Comparison of ENCODE assay signal across 7 mouse cellular contexts in the genomic region with DNA sequence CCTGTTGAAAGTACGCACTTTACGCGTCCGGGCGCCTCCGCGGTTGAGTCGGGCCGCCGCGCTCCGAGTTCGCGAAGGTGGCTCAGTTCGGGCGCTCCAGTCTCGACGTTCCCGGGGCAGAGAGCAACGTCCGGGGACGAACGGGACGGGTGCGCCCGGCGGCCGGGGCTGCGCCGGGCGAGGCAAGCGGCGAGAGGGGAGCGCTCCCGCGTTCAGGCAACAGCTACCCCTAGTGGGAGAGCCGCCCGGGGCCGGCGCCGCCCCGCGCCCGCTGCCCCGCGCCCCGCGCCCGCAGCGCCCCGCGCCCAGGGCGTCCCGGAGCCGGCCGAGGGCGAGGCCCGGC. TPM values are rescaled to one million over a fixed set of nuclear protein-coding genes. Genes with fewer than 3 reads are reported as not detected.
DNase-seq lines count a peak whose midpoint lies in the region; ATAC-seq lines count a peak whose summit lies in the region.

No protein-coding gene starts in this region.

- peak; percentile 71 for DNase-seq in adrenal gland, adult 2 months
- peak; percentile 43 for DNase-seq in liver, embryonic 11.5 days (ENCODE audit: low spot score)
- DNase-seq in layer of hippocampus, adult 8-10 months (ENCODE audit: low spot score in 2 of 2) = no peak
- DNase-seq in right cerebral cortex, postnatal 4 days = no peak

- H3K4me1 ChIP-seq in embryonic facial prominence, embryonic 13.5 days = peaks cover 30% of the 10 kb centered on the region
- peaks cover 33% of the 10 kb centered on the region for H3K4me1 ChIP-seq in hindbrain, embryonic 15.5 days (replicated peaks)
- H3K4me1 ChIP-seq in liver, embryonic 11.5 days (replicated peaks; ENCODE audit: control insufficient read depth, insufficient read depth, low read length) = no peaks in the 10 kb centered on the region
- peaks cover 24% of the 10 kb centered on the region for H3K4me1 ChIP-seq in neural tube, embryonic 13.5 days (replicated peaks)

- under 1% methylated on average over 47 of the region's 58 CpGs for WGBS in embryonic facial prominence, embryonic 13.5 days
- under 1% methylated on average over 44 of the region's 58 CpGs for WGBS in hindbrain, embryonic 15.5 days
- 2% methylated on average over 53 of the region's 58 CpGs for WGBS in liver, embryonic 11.5 days
- WGBS in neural tube, embryonic 13.5 days = 2% methylated on average over 55 of the region's 58 CpGs

- H3K36me3 ChIP-seq in embryonic facial prominence, embryonic 13.5 days = no peaks in the 10 kb centered on the region
- no peaks in the 10 kb centered on the region for H3K36me3 ChIP-seq in hindbrain, embryonic 15.5 days
- H3K36me3 ChIP-seq in liver, embryonic 11.5 days (ENCODE audit: control insufficient read depth, insufficient read depth, low read length) = no peaks in the 10 kb centered on the region
- H3K36me3 ChIP-seq in neural tube, embryonic 13.5 days = no peaks in the 10 kb centered on the region

- H3K27ac ChIP-seq in embryonic facial prominence, embryonic 13.5 days = no peak overlapping the region
- H3K27ac ChIP-seq in hindbrain, embryonic 15.5 days (replicated peaks) = no peak overlapping the region
- H3K27ac ChIP-seq in liver, embryonic 11.5 days (ENCODE audit: low read depth, low read length) = no peak overlapping the region
- H3K27ac ChIP-seq in neural tube, embryonic 13.5 days (replicated peaks) = no peak overlapping the region

- ATAC-seq in embryonic facial prominence, embryonic 13.5 days (ENCODE audit: insufficient number of reproducible peaks, insufficient read depth, low FRiP score, low TSS enrichment, low read depth) = no peak
- ATAC-seq in hindbrain, embryonic 15.5 days (ENCODE audit: low FRiP score, low read depth) = no peak
- ATAC-seq in liver, embryonic 11.5 days (replicated peaks; ENCODE audit: low FRiP score) = no peak
- no peak for ATAC-seq in neural tube, embryonic 13.5 days (ENCODE audit: low read depth)

- peaks cover 100% of the 10 kb centered on the region for H3K27me3 ChIP-seq in embryonic facial prominence, embryonic 13.5 days
- peaks cover 88% of the 10 kb centered on the region for H3K27me3 ChIP-seq in hindbrain, embryonic 15.5 days
- H3K27me3 ChIP-seq in liver, embryonic 11.5 days (replicated peaks; ENCODE audit: control insufficient read depth, insufficient read depth, low read length) = peaks cover 79% of the 10 kb centered on the region
- H3K27me3 ChIP-seq in neural tube, embryonic 13.5 days = peaks cover 98% of the 10 kb centered on the region

- H3K4me2 ChIP-seq in embryonic facial prominence, embryonic 13.5 days = peak overlapping the region; percentile 82
- peak overlapping the region; percentile 85 for H3K4me2 ChIP-seq in hindbrain, embryonic 15.5 days
- peak overlapping the region; percentile 59 for H3K4me2 ChIP-seq in liver, embryonic 11.5 days
- H3K4me2 ChIP-seq in neural tube, embryonic 13.5 days = peak overlapping the region; percentile 68

- peak overlapping the region; percentile 51 for H3K4me3 ChIP-seq in embryonic facial prominence, embryonic 13.5 days
- peak overlapping the region; percentile 53 for H3K4me3 ChIP-seq in hindbrain, embryonic 15.5 days
- H3K4me3 ChIP-seq in liver, embryonic 11.5 days (ENCODE audit: low read depth, low read length) = peak overlapping the region; percentile 47
- peak overlapping the region; percentile 46 for H3K4me3 ChIP-seq in neural tube, embryonic 13.5 days

- H3K9ac ChIP-seq in embryonic facial prominence, embryonic 13.5 days = peak overlapping the region; percentile 17; the same call in 1 of the 2 replicates
- H3K9ac ChIP-seq in hindbrain, embryonic 15.5 days = no peak overlapping the region
- no peak overlapping the region for H3K9ac ChIP-seq in liver, embryonic 11.5 days (ENCODE audit: low read depth, low read length)
- peak overlapping the region; percentile 61 for H3K9ac ChIP-seq in neural tube, embryonic 13.5 days

- no peaks in the 10 kb centered on the region for H3K9me3 ChIP-seq in embryonic facial prominence, embryonic 13.5 days
- no peaks in the 10 kb centered on the region for H3K9me3 ChIP-seq in hindbrain, embryonic 15.5 days
- no peaks in the 10 kb centered on the region for H3K9me3 ChIP-seq in liver, embryonic 11.5 days (ENCODE audit: control insufficient read depth, low read length)
- H3K9me3 ChIP-seq in neural tube, embryonic 13.5 days = no peaks in the 10 kb centered on the region

RNA-seq across cellular contexts. Expression of gene Dio3, which starts 0.9 kb away (rescaled TPM):
- 1 to 10 TPM in 1 of 2 experiments, under 1 TPM in 1; 0.58 to 2.3 TPM for total RNA-seq in adrenal gland, adult 2 months (2021)
- polyA plus RNA-seq in adrenal gland, adult 2 months (2012; rRNA removed) = 2.6 and 6.0 TPM in 2 replicates
- polyA plus RNA-seq in embryonic facial prominence, embryonic 13.5 days (2015; fragmentation: Nextera tagmentation; extraction: Ambion mirVana) = 4.9 and 5.1 TPM in 2 replicates
- polyA plus RNA-seq in hindbrain, embryonic 15.5 days (2015; fragmentation: Nextera tagmentation; extraction: Ambion mirVana) = 1.9 and 3.3 TPM in 2 replicates
- not detected in 2 replicates for polyA plus RNA-seq in liver, embryonic 11.5 days (2014; fragmentation: Nextera tagmentation; extraction: Ambion mirVana)
- polyA plus RNA-seq in neural tube, embryonic 13.5 days (2015; fragmentation: Nextera tagmentation; extraction: Ambion mirVana) = 0.80 and 0.90 TPM in 2 replicates
- total RNA-seq in layer of hippocampus, adult 8-10 months (2022) = 1 to 10 TPM; 4.8 to 9.5 (median 7.5) TPM

Comparison
In these comparisons a context has a peak if more than half of its experiments do, and no peak if none do; other contexts are left out.
1. DNase-seq: peak in adrenal gland, adult 2 months (single experiment) and liver, embryonic 11.5 days (single experiment); none in layer of hippocampus, adult 8-10 months (0 of 2) and right cerebral cortex, postnatal 4 days (single experiment).
2. H3K9ac ChIP-seq: peak in embryonic facial prominence, embryonic 13.5 days (single experiment) and neural tube, embryonic 13.5 days (single experiment); none in hindbrain, embryonic 15.5 days (single experiment) and liver, embryonic 11.5 days (single experiment).
3. Peak in every context shown above with its lines, with median percentiles within 50 percentile points of each other: H3K4me2 ChIP-seq and H3K4me3 ChIP-seq.